9 mouse cellular contexts compared by ENCODE assay signal in genomic region chr13:62879831-62880615, GRCm38 (mm10). TPM values are rescaled to one million over a fixed set of nuclear protein-coding genes. Genes with fewer than 3 reads are reported as not detected.
DNase-seq lines count a peak whose midpoint lies in the region; TF ChIP-seq lines count a peak whose summit lies in the region.
"Had no signal": no experiment of that assay in that cellular context is flagged by ENCODE, and none has a peak within 500 bp of the region (broad histone marks: within the 10 kb centered on the region; RNA-seq: fewer than 3 reads in every experiment).

No protein-coding gene starts in this region.

- intact Hi-C loops in heart, postnatal 10 days (cut with DNase I): no loop called here
- intact Hi-C loops in gastrocnemius, adult 2 months (cut with DNase I): no loop called here

- peak overlapping the region; percentile 42 for H3K27ac ChIP-seq in brown adipose tissue, adult 24 weeks (replicated peaks; ENCODE audit: low read depth, low read length)
- no peak overlapping the region; the same call in 1 of the 2 replicates for H3K27ac ChIP-seq in gastrocnemius, adult 2 months

- TF ChIP-seq CTCF in gastrocnemius, adult 2 months (IDR thresholded peaks at IDR 0.05): no peak

- H3K4me3 ChIP-seq in brown adipose tissue, adult 24 weeks (ENCODE audit: insufficient read depth, low read depth, low read length): no peak overlapping the region
- H3K4me3 ChIP-seq in gastrocnemius, adult 2 months: no peak overlapping the region

- peaks cover 9% of the 10 kb centered on the region for H3K4me1 ChIP-seq in brown adipose tissue, adult 24 weeks (ENCODE audit: control insufficient read depth, insufficient read depth, insufficient read length, low read length)

- DNase-seq in heart, adult 18-20 months: peak; percentile 13 to 38
- no peak for DNase-seq in heart, postnatal 10 days
- DNase-seq in A20 (ENCODE audit: low read depth, low spot score): peak; percentile 15
- peak; percentile 49 to 51 for DNase-seq in lung, postnatal 4 days
- no peak for DNase-seq in layer of hippocampus, postnatal 36 days
- DNase-seq in yolk sac, embryonic 10.5 days (ENCODE audit: low spot score): no peak
- DNase-seq in gastrocnemius, adult 2 months: no peak
- DNase-seq: midbrain, embryonic 14.5 days had no signal

RNA-seq across cellular contexts. Expression of gene Fbp1, which starts 8.1 kb away (rescaled TPM):
- under 1 TPM; 0.20 to 0.31 TPM for total RNA-seq in heart, adult 18-20 months (2021)
- total RNA-seq in heart, postnatal 10 days (2021): not detected
- 3.4 TPM in 1 of 2 replicates, not detected in the other for polyA plus RNA-seq in brown adipose tissue, adult 24 weeks (2012; ENCODE audit: insufficient read depth, insufficient read length, missing spikeins)
- under 1 TPM in 1 of 2 experiments, not detected in 1; 0.40 TPM for total RNA-seq in layer of hippocampus, postnatal 36 days (2021)
- total RNA-seq in gastrocnemius, adult 2 months (2021): not detected
- polyA plus RNA-seq: midbrain, embryonic 14.5 days had no signal

RNA-seq across cellular contexts. Expression of gene Fbp2, which starts 21.8 kb away (rescaled TPM):
- 10 to 100 TPM; 23.7 to 25.1 TPM for total RNA-seq in heart, adult 18-20 months (2021)
- 10 to 100 TPM; 33.8 to 39.5 TPM for total RNA-seq in heart, postnatal 10 days (2021)
- polyA plus RNA-seq in brown adipose tissue, adult 24 weeks (2012; ENCODE audit: insufficient read depth, insufficient read length, missing spikeins): 31.1 and 43.6 TPM in 2 replicates
- total RNA-seq in layer of hippocampus, postnatal 36 days (2021): not detected
- 10 to 100 TPM; 40.0 to 64.9 TPM for total RNA-seq in gastrocnemius, adult 2 months (2021)

Comparison
In these comparisons a context has a peak if more than half of its experiments do, and no peak if none do; other contexts are left out.
1. DNase-seq: peak in heart, adult 18-20 months (2 of 2), A20 (single experiment) and lung, postnatal 4 days (2 of 2); none in heart, postnatal 10 days (0 of 2), layer of hippocampus, postnatal 36 days (0 of 2), yolk sac, embryonic 10.5 days (single experiment) and gastrocnemius, adult 2 months (single experiment).
2. RNA of gene Fbp2, which starts 21.8 kb away (total RNA-seq): 40.0 to 64.9 TPM in gastrocnemius, adult 2 months, 33.8 to 39.5 TPM in heart, postnatal 10 days and 23.7 to 25.1 TPM in heart, adult 18-20 months; not detected in layer of hippocampus, postnatal 36 days; every median in the first group is over 10 times any median in the second.